Mouse (Mus musculus) neural tube, embryonic 13.5 days (tissue): ENCODE measurements around the gene Ssbp2. TPM values are rescaled to one million over a fixed set of nuclear protein-coding genes. Genes with fewer than 3 reads are reported as not detected.

ENCODE experiments used
- ATAC-seq: fragments of 200-750 bp; cut with Nextera tagmentation; 2 replicates; pipeline ENCODE4 v1.8.0; 2017; ENCODE audit warnings: low read depth, mild to moderate bottlenecking, moderate TSS enrichment, moderate library complexity
- H3K27ac ChIP-seq: fragments of 300-500 bp; sonication (generic); replicated peaks from 2 replicates; pipeline ENCODE4 v1.5.1; 2015; ENCODE audit warnings: moderate library complexity, mild to moderate bottlenecking, inconsistent platforms
- H3K27me3 ChIP-seq: fragments of 300-500 bp; sonication (generic); 2 replicates; pipeline ENCODE4 v1.6.1; 2015; ENCODE audit warnings: mild to moderate bottlenecking, inconsistent platforms
- H3K36me3 ChIP-seq: fragments of 300-500 bp; sonication (generic); 2 replicates; pipeline ENCODE4 v1.6.1; 2015; ENCODE audit warnings: mild to moderate bottlenecking, inconsistent platforms
- H3K4me1 ChIP-seq: fragments of 300-500 bp; sonication (generic); replicated peaks from 2 replicates; pipeline ENCODE4 v1.6.1; 2015; ENCODE audit warnings: inconsistent platforms
- H3K4me2 ChIP-seq: fragments of 300-500 bp; sonication (generic); 2 replicates; pipeline ENCODE4 v1.6.1; 2015; ENCODE audit warnings: inconsistent platforms, mild to moderate bottlenecking, moderate library complexity
- H3K4me3 ChIP-seq: fragments of 300-500 bp; sonication (generic); 2 replicates; pipeline ENCODE4 v1.5.1; 2015; ENCODE audit warnings: mild to moderate bottlenecking, inconsistent platforms
- H3K9ac ChIP-seq: fragments of 300-500 bp; sonication (generic); 2 replicates; pipeline ENCODE4 v1.6.1; 2015; ENCODE audit warnings: moderate library complexity, mild to moderate bottlenecking, inconsistent platforms
- H3K9me3 ChIP-seq: fragments of 300-500 bp; sonication (generic); 2 replicates; pipeline ENCODE4 v1.6.1; 2016; ENCODE audit warnings: inconsistent platforms
- WGBS: fragments of 180-500 bp; shearing (Covaris S2); methylation state at CpG from one replicate; pipeline ENCODE4 v1.1.7; 2015; 5-methylcytosine and 5-hydroxymethylcytosine counted together
- polyA plus RNA-seq: library from polyadenylated mRNA; unstranded; fragments of >200 nt; fragmentation: Nextera tagmentation; extraction: Ambion mirVana; gene quantifications from 2 replicates; pipeline ENCODE4 v1.2.1, GENCODE M21; 2015

The Ssbp2 gene
- polyA plus RNA-seq, 1 experiment from 2014 or later: 172 TPM

- ATAC-seq: peak; percentile 32; the same call in 1 of the 2 replicates
- 69% methylated on average over 5 of the region's 5 CpGs for WGBS
These were observed 11.1 kb upstream of the Ssbp2 start for GRCm38 (mm10) chr13:91448936-91449335.

GRCm38 (mm10) chr13:91451405-91452166 lies 8.5 kb upstream of the Ssbp2 start:
- WGBS: 78% methylated on average over 3 of the region's 3 CpGs
- no peaks in the 10 kb centered on the region for H3K27me3 ChIP-seq
- H3K9ac ChIP-seq: no peak overlapping the region

More at GRCm38 (mm10) chr13:91448936-91449335, 11.1 kb upstream of the Ssbp2 start:
- Histone ChIP-seq H3K27ac (no peak overlapping the region), H3K9ac (no peak overlapping the region), H3K27me3 (no peaks in the 10 kb centered on the region), H3K36me3 (no peaks in the 10 kb centered on the region), H3K4me2 (no peak overlapping the region), H3K4me3 (no peak overlapping the region), H3K9me3 (no peaks in the 10 kb centered on the region), H3K4me1 (no peaks in the 10 kb centered on the region)

GRCm38 (mm10) chr13:91452269-91452668 lies 7.8 kb upstream of the Ssbp2 start:
- Histone ChIP-seq H3K9me3 (no peaks in the 10 kb centered on the region), H3K27ac (no peak overlapping the region), H3K36me3 (no peaks in the 10 kb centered on the region), H3K4me2 (no peak overlapping the region), H3K4me1 (no peaks in the 10 kb centered on the region), H3K27me3 (no peaks in the 10 kb centered on the region), H3K9ac (no peak overlapping the region), H3K4me3 (no peak overlapping the region)
- WGBS: 92% methylated on average over 3 of the region's 3 CpGs
- ATAC-seq: no peak

More at GRCm38 (mm10) chr13:91451405-91452166, 8.5 kb upstream of the Ssbp2 start:
- ATAC-seq: no peak
- H3K9me3 ChIP-seq: no peaks in the 10 kb centered on the region
- H3K27ac ChIP-seq: no peak overlapping the region
- H3K4me1 ChIP-seq: no peaks in the 10 kb centered on the region
- no peak overlapping the region for H3K4me3 ChIP-seq
- H3K4me2 ChIP-seq: no peak overlapping the region
- H3K36me3 ChIP-seq: no peaks in the 10 kb centered on the region

- no peak overlapping the region for H3K4me2 ChIP-seq
- no peaks in the 10 kb centered on the region for H3K9me3 ChIP-seq
- no peak overlapping the region for H3K4me3 ChIP-seq
- H3K9ac ChIP-seq: no peak overlapping the region
- H3K27ac ChIP-seq: no peak overlapping the region
- no peak for ATAC-seq
- no peaks in the 10 kb centered on the region for H3K4me1 ChIP-seq
- no peaks in the 10 kb centered on the region for H3K36me3 ChIP-seq
- H3K27me3 ChIP-seq: no peaks in the 10 kb centered on the region
- 89% methylated on average over 3 of the region's 3 CpGs for WGBS
These were observed 6.8 kb upstream of the Ssbp2 start for GRCm38 (mm10) chr13:91453236-91453635.

- ATAC-seq: no peak
- Histone ChIP-seq H3K4me2 (no peak overlapping the region), H3K4me1 (peaks cover 17% of the 10 kb centered on the region), H3K36me3 (no peaks in the 10 kb centered on the region), H3K27me3 (no peaks in the 10 kb centered on the region), H3K9ac (no peak overlapping the region), H3K4me3 (no peak overlapping the region), H3K9me3 (no peaks in the 10 kb centered on the region), H3K27ac (no peak overlapping the region)
- 56% methylated on average over 2 of the region's 2 CpGs for WGBS
These were observed 4.0 kb upstream of the Ssbp2 start for GRCm38 (mm10) chr13:91456041-91456440.

- no peak overlapping the region for H3K27ac ChIP-seq
- WGBS: 77% methylated on average over 3 of the region's 3 CpGs
- peaks cover 17% of the 10 kb centered on the region for H3K4me1 ChIP-seq
These were observed 3.3 kb upstream of the Ssbp2 start for GRCm38 (mm10) chr13:91456735-91457134.

GRCm38 (mm10) chr13:91457974-91458373 lies 2.1 kb upstream of the Ssbp2 start:
- no peak for ATAC-seq
- no peak overlapping the region for H3K9ac ChIP-seq
- no peak overlapping the region for H3K4me3 ChIP-seq
- H3K4me2 ChIP-seq: no peak overlapping the region
- H3K9me3 ChIP-seq: no peaks in the 10 kb centered on the region
- H3K4me1 ChIP-seq: peaks cover 25% of the 10 kb centered on the region
- 83% methylated on average over 4 of the region's 4 CpGs for WGBS
- H3K27me3 ChIP-seq: no peaks in the 10 kb centered on the region
- no peak overlapping the region for H3K27ac ChIP-seq
- H3K36me3 ChIP-seq: no peaks in the 10 kb centered on the region

More at GRCm38 (mm10) chr13:91456735-91457134, 3.3 kb upstream of the Ssbp2 start:
- H3K36me3 ChIP-seq: no peaks in the 10 kb centered on the region
- no peaks in the 10 kb centered on the region for H3K9me3 ChIP-seq
- H3K27me3 ChIP-seq: no peaks in the 10 kb centered on the region
- H3K4me3 ChIP-seq: no peak overlapping the region
- no peak for ATAC-seq
- no peak overlapping the region for H3K9ac ChIP-seq
- H3K4me2 ChIP-seq: no peak overlapping the region

GRCm38 (mm10) chr13:91459489-91459888 lies 594 bp upstream of the Ssbp2 start:
- H3K27ac ChIP-seq: peak overlapping the region; percentile 97
- peak overlapping the region; percentile 69; the same call in 1 of the 2 replicates for H3K4me2 ChIP-seq
- no peak overlapping the region for H3K4me3 ChIP-seq
- 14% methylated on average over 4 of the region's 4 CpGs for WGBS
- no peaks in the 10 kb centered on the region for H3K27me3 ChIP-seq
- H3K9ac ChIP-seq: no peak overlapping the region
- H3K9me3 ChIP-seq: no peaks in the 10 kb centered on the region
- ATAC-seq: no peak
- H3K4me1 ChIP-seq: peaks cover 40% of the 10 kb centered on the region
- no peaks in the 10 kb centered on the region for H3K36me3 ChIP-seq

- Histone ChIP-seq H3K4me2 (peak overlapping the region; percentile 86), H3K4me3 (peak overlapping the region; percentile 94), H3K27ac (peak overlapping the region; percentile 97), H3K9ac (peak overlapping the region; percentile 89), H3K27me3 (no peaks in the 10 kb centered on the region), H3K36me3 (no peaks in the 10 kb centered on the region), H3K4me1 (peaks cover 43% of the 10 kb centered on the region), H3K9me3 (no peaks in the 10 kb centered on the region)
- ATAC-seq: peak; percentile 98
- under 1% methylated on average over 30 of the region's 70 CpGs for WGBS
These were observed 670 bp downstream of the Ssbp2 start for GRCm38 (mm10) chr13:91460621-91461284.

- Histone ChIP-seq H3K27ac (peak overlapping the region; percentile 97), H3K36me3 (no peaks in the 10 kb centered on the region), H3K4me1 (peaks cover 43% of the 10 kb centered on the region), H3K9me3 (no peaks in the 10 kb centered on the region), H3K27me3 (no peaks in the 10 kb centered on the region), H3K4me2 (peak overlapping the region; percentile 86), H3K9ac (peak overlapping the region; percentile 89), H3K4me3 (peak overlapping the region; percentile 94)
- WGBS: under 1% methylated on average over 32 of the region's 61 CpGs
- ATAC-seq: peak; percentile 24
These were observed 1.2 kb downstream of the Ssbp2 start for GRCm38 (mm10) chr13:91461299-91461698.

GRCm38 (mm10) chr13:91461711-91462351 lies 1.7 kb downstream of the Ssbp2 start:
- ATAC-seq: no peak

GRCm38 (mm10) chr13:91462395-91462794 lies 2.3 kb downstream of the Ssbp2 start:
- Histone ChIP-seq H3K4me3 (peak overlapping the region; percentile 94), H3K4me2 (peak overlapping the region; percentile 86), H3K36me3 (no peaks in the 10 kb centered on the region), H3K27me3 (no peaks in the 10 kb centered on the region), H3K9me3 (no peaks in the 10 kb centered on the region), H3K27ac (no peak overlapping the region), H3K4me1 (peaks cover 43% of the 10 kb centered on the region), H3K9ac (peak overlapping the region; percentile 89)
- ATAC-seq: no peak
- WGBS: 0% methylated on average over 2 of the region's 2 CpGs

More at GRCm38 (mm10) chr13:91461711-91462351, 1.7 kb downstream of the Ssbp2 start:
- peak overlapping the region; percentile 89 for H3K9ac ChIP-seq
- no peaks in the 10 kb centered on the region for H3K36me3 ChIP-seq
- H3K4me1 ChIP-seq: peaks cover 43% of the 10 kb centered on the region
- peak overlapping the region; percentile 94 for H3K4me3 ChIP-seq
- WGBS: under 1% methylated on average over 64 of the region's 77 CpGs
- no peaks in the 10 kb centered on the region for H3K9me3 ChIP-seq
- peak overlapping the region; percentile 86 for H3K4me2 ChIP-seq
- H3K27me3 ChIP-seq: no peaks in the 10 kb centered on the region
- H3K27ac ChIP-seq: peak overlapping the region; percentile 97
